Mouse (Mus musculus) thymus, adult 2 months (tissue): ENCODE results near the gene Dennd1a. TPM values are rescaled to one million over a fixed set of nuclear protein-coding genes. Genes with fewer than 3 reads are reported as not detected.

Experiments used
- DNase-seq: peaks from one replicate; pipeline ENCODE4 v3.0.0; 2021
- H3K27ac ChIP-seq: fragments of 200-500 bp; 2 replicates; pipeline ENCODE4 v1.5.1; 2012; ENCODE audit warnings: low read length, control low read depth; ENCODE audit not compliant: control insufficient read depth, insufficient read depth
- H3K27me3 ChIP-seq: fragments of 200-500 bp; 2 replicates; pipeline ENCODE4 v1.6.1; 2012; ENCODE audit warnings: mild to moderate bottlenecking, low read length, moderate library complexity, mixed read lengths; ENCODE audit not compliant: control insufficient read depth, insufficient read depth
- H3K36me3 ChIP-seq: fragments of 200-500 bp; 2 replicates; pipeline ENCODE4 v1.6.1; 2012; ENCODE audit warnings: mild to moderate bottlenecking, low read length, moderate library complexity; ENCODE audit not compliant: control insufficient read depth, insufficient read depth
- H3K4me1 ChIP-seq: fragments of 200-500 bp; replicated peaks from 2 replicates; pipeline ENCODE4 v1.6.1; 2012; ENCODE audit warnings: low read length; ENCODE audit not compliant: control insufficient read depth, insufficient read depth
- H3K4me3 ChIP-seq: fragments of 200-500 bp; 2 replicates; pipeline ENCODE4 v1.5.1; 2012; ENCODE audit warnings: mild to moderate bottlenecking, low read length, control low read depth, moderate library complexity; ENCODE audit not compliant: control insufficient read depth, insufficient read depth
- CTCF ChIP-seq: fragments of 200-500 bp; IDR thresholded peaks from 2 replicates; pipeline ENCODE4 v1.5.1; 2012; ENCODE audit warnings: mild to moderate bottlenecking, control low read depth, low read length, moderate library complexity, borderline replicate concordance; ENCODE audit not compliant: control insufficient read depth, poor library complexity, insufficient read depth; ENCODE audit errors: extremely low read depth
- POLR2A ChIP-seq: fragments of 200-500 bp; IDR thresholded peaks from 2 replicates; pipeline ENCODE4 v1.6.1; 2012; ENCODE audit warnings: mild to moderate bottlenecking, low read length, control low read depth, moderate library complexity; ENCODE audit not compliant: control insufficient read depth, poor library complexity, insufficient read depth; ENCODE audit errors: extremely low read depth
- WGBS: fragments of 180-500 bp; shearing (Covaris S2); methylation state at CpG from one replicate; pipeline ENCODE4 v1.1.7; 2018; 5-methylcytosine and 5-hydroxymethylcytosine counted together
- polyA plus RNA-seq: library from polyadenylated mRNA; depleted of rRNA; stranded (reverse); fragments of >200 nt; gene quantifications from 2 replicates; pipeline ENCODE4 v1.2.3, GENCODE M21; 2012

The Dennd1a gene
- polyA plus RNA-seq, 1 experiment: 35.9 TPM

- H3K4me3 ChIP-seq: no peak overlapping the region
- TF ChIP-seq CTCF: no peak
- no peak for TF ChIP-seq POLR2A
- no peaks in the 10 kb centered on the region for H3K36me3 ChIP-seq
- H3K27me3 ChIP-seq: no peaks in the 10 kb centered on the region
- H3K4me1 ChIP-seq: no peaks in the 10 kb centered on the region
- 56% methylated on average over 3 of the region's 3 CpGs for WGBS
- DNase-seq: no peak
- no peak overlapping the region for H3K27ac ChIP-seq
Observed at GRCm38 (mm10) chr2:38313399-38313798, 26.2 kb upstream of the Dennd1a start.

DNA sequence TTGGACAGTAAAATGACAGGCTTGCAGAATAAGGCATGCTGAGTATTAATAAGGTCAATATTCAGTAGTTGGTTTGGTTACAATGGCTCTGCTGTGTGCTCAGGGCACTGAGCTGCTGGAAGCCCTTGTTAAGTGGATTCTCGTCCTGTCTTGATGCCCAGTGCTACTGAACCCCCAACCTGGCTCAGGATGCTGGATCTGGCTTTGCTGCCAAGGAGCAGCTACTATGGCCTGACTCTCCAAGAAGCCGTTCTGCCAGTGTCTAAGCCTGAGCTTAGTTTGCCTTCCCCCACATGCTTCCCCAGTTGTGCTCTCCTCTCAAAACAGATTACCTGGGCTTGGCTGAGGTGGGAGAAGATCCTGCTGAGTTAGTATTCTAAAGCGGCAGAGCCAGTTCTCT, 25.7 kb upstream of the Dennd1a start:
- 90% methylated on average over 3 of the region's 3 CpGs for WGBS
- no peak for TF ChIP-seq POLR2A
- TF ChIP-seq CTCF: no peak
- Histone ChIP-seq H3K36me3 (no peaks in the 10 kb centered on the region), H3K4me3 (no peak overlapping the region), H3K27ac (no peak overlapping the region), H3K27me3 (no peaks in the 10 kb centered on the region), H3K4me1 (no peaks in the 10 kb centered on the region)
- no peak for DNase-seq

GRCm38 (mm10) chr2:38305152-38305551, 18.0 kb upstream of the Dennd1a start:
- H3K36me3 ChIP-seq: no peaks in the 10 kb centered on the region
- H3K4me1 ChIP-seq: 0 out of 2 replicates have a peak, but pooled peaks cover 2% of the 10 kb centered on the region
- H3K4me3 ChIP-seq: no peak overlapping the region
- no peak for DNase-seq
- no peak overlapping the region for H3K27ac ChIP-seq
- H3K27me3 ChIP-seq: no peaks in the 10 kb centered on the region
- 56% methylated on average over 1 of the region's 1 CpGs for WGBS
- TF ChIP-seq POLR2A (no peak), CTCF (no peak)

GRCm38 (mm10) chr2:38300941-38301340, 13.8 kb upstream of the Dennd1a start:
- no peaks in the 10 kb centered on the region for H3K27me3 ChIP-seq
- no peak overlapping the region for H3K4me3 ChIP-seq
- no peaks in the 10 kb centered on the region for H3K36me3 ChIP-seq
- 95% methylated on average over 2 of the region's 2 CpGs for WGBS
- H3K4me1 ChIP-seq: 0 out of 2 replicates have a peak, but pooled peaks cover 3% of the 10 kb centered on the region
- DNase-seq: no peak
- no peak for TF ChIP-seq CTCF
- TF ChIP-seq POLR2A: no peak
- no peak overlapping the region for H3K27ac ChIP-seq

DNA sequence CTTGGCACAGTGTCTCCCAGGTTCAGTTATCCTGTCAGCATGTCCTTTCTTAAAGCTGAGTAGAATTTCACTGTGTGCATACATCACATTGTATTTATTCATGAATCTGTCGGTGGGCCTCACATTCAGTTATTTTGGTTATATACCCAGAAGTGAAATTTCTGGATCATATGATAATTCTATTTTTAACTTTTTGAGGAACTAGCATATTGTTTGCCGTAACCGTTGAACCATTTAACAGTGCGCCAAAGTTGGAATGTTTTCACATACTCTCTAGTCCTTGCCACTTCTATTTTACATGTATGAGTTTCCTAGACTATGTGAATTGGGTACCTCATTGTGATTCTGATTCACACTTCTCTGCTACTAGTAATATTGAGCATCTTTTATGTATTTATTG, 8.7 kb upstream of the Dennd1a start:
- TF ChIP-seq CTCF (no peak), POLR2A (no peak)
- no peak overlapping the region for H3K4me3 ChIP-seq
- DNase-seq: no peak
- 0 out of 2 replicates have a peak, but pooled peaks cover 3% of the 10 kb centered on the region for H3K4me1 ChIP-seq
- no peaks in the 10 kb centered on the region for H3K36me3 ChIP-seq
- no peak overlapping the region for H3K27ac ChIP-seq
- 54% methylated on average over 4 of the region's 4 CpGs for WGBS
- no peaks in the 10 kb centered on the region for H3K27me3 ChIP-seq

GRCm38 (mm10) chr2:38291526-38291925, 4.3 kb upstream of the Dennd1a start:
- peaks cover 5% of the 10 kb centered on the region for H3K4me1 ChIP-seq
- no peak overlapping the region for H3K27ac ChIP-seq
- WGBS: 94% methylated on average over 1 of the region's 1 CpGs
- no peaks in the 10 kb centered on the region for H3K36me3 ChIP-seq
- TF ChIP-seq CTCF (no peak), POLR2A (no peak)
- H3K4me3 ChIP-seq: no peak overlapping the region
- no peaks in the 10 kb centered on the region for H3K27me3 ChIP-seq
- no peak for DNase-seq

- WGBS: 97% methylated on average over 2 of the region's 2 CpGs
- Histone ChIP-seq H3K4me3 (no peak overlapping the region), H3K4me1 (peaks cover 10% of the 10 kb centered on the region), H3K27me3 (no peaks in the 10 kb centered on the region), H3K27ac (no peak overlapping the region), H3K36me3 (no peaks in the 10 kb centered on the region)
- no peak for DNase-seq
- TF ChIP-seq POLR2A: no peak
- TF ChIP-seq CTCF: no peak
Observed at GRCm38 (mm10) chr2:38288226-38288625, 1.0 kb upstream of the Dennd1a start.
